Mouse (Mus musculus): ENCODE measurements around the gene Arid1b.

DNA sequence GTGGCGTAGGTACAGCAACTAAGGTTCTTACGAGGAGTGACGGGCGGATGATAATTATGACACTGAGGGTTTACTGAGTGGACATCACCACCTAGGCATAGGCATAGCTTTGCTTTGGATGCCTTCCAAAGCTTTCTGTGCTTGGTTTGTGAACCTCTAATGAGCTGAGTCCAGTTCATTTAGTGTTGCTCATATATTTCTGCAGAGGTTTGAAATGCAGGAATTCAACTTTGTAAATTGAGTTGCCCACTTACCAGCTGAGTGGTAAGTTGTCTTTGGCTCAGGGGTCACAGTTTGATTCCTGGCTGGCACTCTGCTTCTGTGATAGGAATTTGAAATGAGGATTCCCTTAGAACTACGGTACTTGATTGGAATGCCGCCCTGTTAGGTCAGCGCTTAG lies 49.7 kb downstream of the Arid1b start:
- TF ChIP-seq CTCF (IDR thresholded peaks at IDR 0.05; ENCODE audit: low read depth) (no peak), EP300 (IDR thresholded peaks at IDR 0.05; ENCODE audit: low read depth) (no peak)

Data from liver, postnatal 0 days (tissue).